In the genomic region with DNA sequence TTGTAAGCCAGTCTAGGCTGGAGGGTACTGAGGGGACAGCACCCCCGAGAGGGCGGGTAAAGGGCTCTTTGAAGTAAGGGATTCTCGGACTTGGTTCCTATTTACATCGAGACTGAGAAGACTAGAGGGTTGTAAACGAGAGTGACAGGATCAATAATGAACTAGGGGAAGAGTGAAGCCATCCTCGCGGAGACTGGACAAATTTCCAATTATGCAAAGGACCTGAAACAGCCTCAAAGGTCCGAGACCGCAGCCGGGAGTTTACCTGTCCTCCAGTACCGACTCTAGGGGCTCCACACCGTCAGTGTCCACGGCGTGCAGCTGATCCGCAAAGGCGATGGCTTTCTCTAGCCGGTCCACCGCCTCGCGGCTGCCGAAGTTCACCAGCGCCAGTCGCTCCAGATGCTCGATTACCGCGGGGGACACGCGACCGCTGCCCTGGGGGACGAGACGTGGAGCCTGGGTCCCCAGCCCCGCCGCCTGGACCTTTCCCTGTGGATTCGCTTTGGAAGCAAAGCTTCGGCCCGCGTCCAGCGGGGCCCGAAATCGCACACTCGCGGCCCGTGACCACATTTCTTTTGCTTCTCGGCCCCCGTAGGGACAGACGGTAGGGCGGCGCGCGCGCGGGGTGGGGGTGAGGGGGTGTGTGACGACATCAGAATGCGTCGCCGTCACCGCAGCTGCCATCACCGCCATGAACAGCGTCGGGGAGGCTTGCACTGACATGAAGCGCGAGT, we compare ENCODE assay signal across 8 mouse cellular contexts. TPM values are rescaled to one million over a fixed set of nuclear protein-coding genes. Genes with fewer than 3 reads are reported as not detected.
DNase-seq lines count a peak whose midpoint lies in the region; ATAC-seq lines count a peak whose summit lies in the region.

Gene Gatc (minus strand): TSS at position 602 of the 737 bp plus-strand sequence.
Gene Triap1 (plus strand): TSS at position 649 of the 737 bp plus-strand sequence.

- peaks cover 25% of the 10 kb centered on the region for H3K4me1 ChIP-seq in heart, embryonic 13.5 days
- H3K4me1 ChIP-seq in liver, embryonic 12.5 days, result peaks cover 48% of the 10 kb centered on the region
- peaks cover 11% of the 10 kb centered on the region for H3K4me1 ChIP-seq in stomach, embryonic 14.5 days (ENCODE audit: control insufficient read depth, insufficient read depth, low read length)

- H3K36me3 ChIP-seq in heart, embryonic 13.5 days, result peaks cover 53% of the 10 kb centered on the region
- peaks cover 66% of the 10 kb centered on the region for H3K36me3 ChIP-seq in liver, embryonic 12.5 days
- peaks cover 33% of the 10 kb centered on the region for H3K36me3 ChIP-seq in stomach, embryonic 14.5 days (ENCODE audit: control insufficient read depth, insufficient read depth, low read length)

- peak within 1 kb of the TSS; percentile 75 for H3K4me2 ChIP-seq in heart, embryonic 13.5 days
- peak within 1 kb of the TSS; percentile 85 for H3K4me2 ChIP-seq in liver, embryonic 12.5 days
- peak within 1 kb of the TSS; percentile 67 for H3K4me2 ChIP-seq in stomach, embryonic 14.5 days (replicated peaks; ENCODE audit: low read depth, low read length)

- no peaks in the 10 kb centered on the region for H3K9me3 ChIP-seq in heart, embryonic 13.5 days
- H3K9me3 ChIP-seq in liver, embryonic 12.5 days (replicated peaks), result no peaks in the 10 kb centered on the region
- no peaks in the 10 kb centered on the region for H3K9me3 ChIP-seq in stomach, embryonic 14.5 days (ENCODE audit: control insufficient read depth, low read depth, low read length)

- peak within 1 kb of the TSS; percentile 94 for H3K4me3 ChIP-seq in heart, embryonic 13.5 days
- H3K4me3 ChIP-seq in liver, embryonic 12.5 days, result peak within 1 kb of the TSS; percentile 91
- H3K4me3 ChIP-seq in stomach, embryonic 14.5 days (ENCODE audit: low read depth, low read length), result peak within 1 kb of the TSS; percentile 75

- under 1% methylated on average over 62 of the region's 62 CpGs for WGBS in heart, embryonic 13.5 days
- WGBS in liver, embryonic 12.5 days (ENCODE audit: insufficient replicate concordance), result under 1% methylated on average over 62 of the region's 62 CpGs
- under 1% methylated on average over 62 of the region's 62 CpGs for WGBS in stomach, embryonic 14.5 days

- peak within 1 kb of the TSS; percentile 92 for H3K9ac ChIP-seq in heart, embryonic 13.5 days
- peak within 1 kb of the TSS; percentile 93 for H3K9ac ChIP-seq in liver, embryonic 12.5 days
- H3K9ac ChIP-seq in stomach, embryonic 14.5 days (replicated peaks; ENCODE audit: low read depth, low read length), result peak within 1 kb of the TSS; percentile 84

- peak; percentile 94 for DNase-seq in CD4-positive, CD25-positive, alpha-beta regulatory T cell, adult 2 months (ENCODE audit: low read depth, low spot score)
- DNase-seq in c-Kit-negative CD71-positive TER-119-positive erythroid progenitor cells, embryonic 14.5 days (ENCODE audit: low read depth, low spot score), result peak; percentile 76
- peak; percentile 53 for DNase-seq in fibroblast of lung, adult 2 months (ENCODE audit: low read depth)
- DNase-seq in kidney, postnatal 10 days, result peak; percentile 95
- peak; percentile 81 to 86 for DNase-seq in natural killer cell, adult 2 months (ENCODE audit: low spot score in 2 of 2)

- H3K27ac ChIP-seq in heart, embryonic 13.5 days (replicated peaks), result peak within 1 kb of the TSS; percentile 82
- H3K27ac ChIP-seq in liver, embryonic 12.5 days, result peak within 1 kb of the TSS; percentile 91
- H3K27ac ChIP-seq in stomach, embryonic 14.5 days (ENCODE audit: low read length), result peak within 1 kb of the TSS; percentile 70

- ATAC-seq in heart, embryonic 13.5 days (ENCODE audit: extremely low read depth, insufficient number of reproducible peaks, low FRiP score, low TSS enrichment), result peak; percentile 84
- ATAC-seq in liver, embryonic 12.5 days, result peak; percentile 90
- ATAC-seq in stomach, embryonic 14.5 days (ENCODE audit: insufficient number of reproducible peaks, insufficient read depth, low FRiP score, low read depth), result peak; percentile 89

- no peaks in the 10 kb centered on the region for H3K27me3 ChIP-seq in heart, embryonic 13.5 days (replicated peaks)
- no peaks in the 10 kb centered on the region for H3K27me3 ChIP-seq in liver, embryonic 12.5 days (replicated peaks)
- H3K27me3 ChIP-seq in stomach, embryonic 14.5 days (ENCODE audit: control insufficient read depth, insufficient read depth, low read length), result no peaks in the 10 kb centered on the region

RNA-seq across cellular contexts. Expression of gene Gatc, which starts in this region (rescaled TPM):
- 22.0 and 22.8 TPM in 2 replicates for polyA plus RNA-seq in heart, embryonic 13.5 days (2015; fragmentation: Nextera tagmentation; extraction: Ambion mirVana)
- polyA plus RNA-seq in liver, embryonic 12.5 days (2016; fragmentation: Nextera tagmentation; extraction: Ambion mirVana), result 20.6 and 21.2 TPM in 2 replicates
- polyA plus RNA-seq in stomach, embryonic 14.5 days (2014; fragmentation: Nextera tagmentation; extraction: Ambion mirVana), result 36.0 and 37.0 TPM in 2 replicates

RNA-seq across cellular contexts. Expression of gene Triap1, which starts in this region (rescaled TPM):
- polyA plus RNA-seq in heart, embryonic 13.5 days (2015; fragmentation: Nextera tagmentation; extraction: Ambion mirVana), result 40.2 and 42.4 TPM in 2 replicates
- polyA plus RNA-seq in liver, embryonic 12.5 days (2016; fragmentation: Nextera tagmentation; extraction: Ambion mirVana), result 43.8 and 45.9 TPM in 2 replicates
- polyA plus RNA-seq in stomach, embryonic 14.5 days (2014; fragmentation: Nextera tagmentation; extraction: Ambion mirVana), result 61.3 and 63.8 TPM in 2 replicates

Comparison
In these comparisons a context has a peak if more than half of its experiments do, and no peak if none do; other contexts are left out.
1. Peak in every context shown above with its lines: DNase-seq, ATAC-seq, H3K4me3 ChIP-seq and H3K27ac ChIP-seq.